Mouse (Mus musculus): ENCODE measurements around the gene Tspan9. TPM values are rescaled to one million over a fixed set of nuclear protein-coding genes. Genes with fewer than 3 reads are reported as not detected.

Gene Tspan9
- polyA plus RNA-seq, 1 experiment from 2014 or later, result 156 TPM

DNA sequence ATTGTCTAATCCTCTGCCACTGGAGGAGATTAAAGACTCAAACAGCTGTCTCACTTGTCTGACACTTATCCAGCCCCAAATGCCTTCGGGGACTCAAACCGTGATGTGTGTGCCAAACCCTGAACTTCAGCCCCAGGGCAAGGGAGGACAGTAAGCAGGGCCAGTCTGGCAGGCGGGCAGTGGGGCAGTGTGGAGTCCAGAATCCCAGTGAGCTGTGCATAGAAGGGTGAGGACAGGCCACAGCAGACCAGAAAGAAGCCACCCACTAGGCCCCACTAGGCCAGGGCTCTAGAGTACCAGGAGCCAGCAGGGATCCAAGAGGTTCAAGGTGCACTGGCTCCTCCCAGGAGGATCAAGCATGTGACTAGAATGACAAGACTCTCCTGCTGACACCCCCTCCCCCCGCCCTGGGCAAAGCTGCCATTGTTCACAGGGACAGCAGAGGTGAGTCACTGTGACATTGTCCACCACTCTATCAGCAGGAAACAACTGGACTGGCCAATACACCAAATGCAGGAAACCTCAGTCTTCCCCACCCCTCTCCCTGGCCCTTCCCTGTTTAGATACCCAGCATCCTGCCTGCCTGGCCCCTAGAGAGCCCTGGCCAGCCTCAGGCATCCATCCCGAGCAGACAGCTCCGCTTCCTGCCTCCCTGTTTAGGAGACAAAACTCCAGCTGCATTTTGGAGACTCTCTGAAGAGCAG, 40.9 kb downstream of the Tspan9 start:
- WGBS, result 43% methylated on average over 6 of the region's 6 CpGs
- Histone ChIP-seq H3K27ac (replicated peaks) (peak overlapping the region; percentile 88), H3K4me3 (replicated peaks) (no peak overlapping the region), H3K9me3 (replicated peaks) (no peaks in the 10 kb centered on the region), H3K36me3 (no peaks in the 10 kb centered on the region), H3K4me2 (replicated peaks) (no peak overlapping the region), H3K27me3 (no peaks in the 10 kb centered on the region), H3K4me1 (peaks cover 68% of the 10 kb centered on the region), H3K9ac (no peak overlapping the region)
- ATAC-seq (ENCODE audit: insufficient number of reproducible peaks, low FRiP score, low TSS enrichment, low read depth), result no peak

DNA sequence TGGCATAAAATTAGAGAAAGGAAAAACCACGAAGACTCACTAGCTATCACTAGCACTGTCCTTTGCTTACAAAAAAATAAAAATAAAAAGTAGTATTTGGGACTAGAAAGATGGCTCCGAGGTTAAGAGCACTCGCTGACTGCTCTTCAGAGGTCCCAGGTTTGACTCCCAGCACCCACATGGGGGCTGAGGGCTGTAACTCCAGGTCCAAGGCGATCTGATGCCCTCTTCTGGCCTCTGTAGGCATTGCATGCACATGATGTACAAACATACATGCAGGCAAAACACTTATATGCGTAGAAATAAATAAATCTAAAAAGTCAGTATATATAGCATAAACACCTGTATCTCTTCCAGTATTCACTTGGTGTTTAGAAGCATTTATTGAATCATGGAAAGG, 43.5 kb downstream of the Tspan9 start:
- Histone ChIP-seq H3K27me3 (no peaks in the 10 kb centered on the region), H3K4me3 (replicated peaks) (no peak overlapping the region), H3K4me1 (peaks cover 57% of the 10 kb centered on the region), H3K9me3 (replicated peaks) (no peaks in the 10 kb centered on the region), H3K27ac (replicated peaks) (peak overlapping the region; percentile 71), H3K4me2 (replicated peaks) (no peak overlapping the region; the same call in 1 of the 2 replicates), H3K36me3 (no peaks in the 10 kb centered on the region), H3K9ac (no peak overlapping the region)
- no peak for ATAC-seq (ENCODE audit: insufficient number of reproducible peaks, low FRiP score, low TSS enrichment, low read depth)
- 77% methylated on average over 5 of the region's 5 CpGs for WGBS

DNA sequence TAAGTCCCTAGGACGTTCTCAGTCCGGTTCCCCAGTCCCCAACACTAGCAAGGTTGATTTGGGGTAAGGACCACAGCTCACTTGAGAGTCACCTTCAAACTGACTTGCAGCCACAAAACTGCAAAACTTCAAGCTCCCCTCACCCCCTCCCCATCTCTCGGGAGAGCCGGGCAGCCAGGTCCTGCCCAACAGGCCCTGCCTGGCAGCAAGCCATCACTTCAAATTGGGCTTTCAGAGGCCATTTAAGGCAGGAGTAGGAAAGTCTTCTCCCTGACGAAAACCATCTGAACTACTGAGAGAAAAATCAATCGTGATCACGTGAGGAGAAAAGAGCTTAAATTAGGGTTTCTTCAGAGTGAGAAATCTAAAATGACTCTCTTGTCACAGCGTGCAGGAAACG, 44.2 kb downstream of the Tspan9 start:
- 27% methylated on average over 9 of the region's 9 CpGs for WGBS
- H3K4me2 ChIP-seq (replicated peaks), result no peak overlapping the region; the same call in 1 of the 2 replicates

DNA sequence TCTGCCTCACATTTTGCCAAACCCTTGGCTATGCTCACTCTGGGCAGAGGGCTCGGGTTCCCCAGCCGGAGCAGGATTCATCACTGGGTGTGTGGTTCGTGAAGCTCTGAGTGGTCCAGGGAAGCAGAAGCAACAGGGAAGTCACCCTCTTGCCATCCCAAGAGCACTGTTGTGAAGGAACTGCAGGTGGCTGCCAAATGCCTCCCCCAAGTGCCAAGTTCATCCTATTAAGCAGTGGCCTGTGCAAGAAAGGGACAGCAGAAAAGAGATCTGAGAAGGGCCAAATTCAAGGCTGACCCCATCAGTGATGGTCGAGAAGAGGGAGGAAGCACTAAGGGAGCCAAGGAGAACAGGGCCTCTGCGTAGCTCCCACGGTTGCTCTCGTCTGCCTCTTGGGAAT, 46.9 kb downstream of the Tspan9 start:
- Histone ChIP-seq H3K4me3 (replicated peaks) (no peak overlapping the region), H3K9ac (no peak overlapping the region), H3K4me1 (peaks cover 52% of the 10 kb centered on the region), H3K9me3 (replicated peaks) (no peaks in the 10 kb centered on the region), H3K27ac (replicated peaks) (no peak overlapping the region), H3K36me3 (no peaks in the 10 kb centered on the region), H3K27me3 (no peaks in the 10 kb centered on the region), H3K4me2 (replicated peaks) (no peak overlapping the region)
- ATAC-seq (ENCODE audit: insufficient number of reproducible peaks, low FRiP score, low TSS enrichment, low read depth), result no peak
- WGBS, result 85% methylated on average over 7 of the region's 7 CpGs

More for the DNA sequence above, 44.2 kb downstream of the Tspan9 start:
- Histone ChIP-seq H3K4me3 (replicated peaks) (no peak overlapping the region), H3K27me3 (no peaks in the 10 kb centered on the region), H3K9ac (no peak overlapping the region), H3K4me1 (peaks cover 54% of the 10 kb centered on the region), H3K27ac (replicated peaks) (peak overlapping the region; percentile 71), H3K9me3 (replicated peaks) (no peaks in the 10 kb centered on the region), H3K36me3 (no peaks in the 10 kb centered on the region)
- no peak for ATAC-seq (ENCODE audit: insufficient number of reproducible peaks, low FRiP score, low TSS enrichment, low read depth)

DNA sequence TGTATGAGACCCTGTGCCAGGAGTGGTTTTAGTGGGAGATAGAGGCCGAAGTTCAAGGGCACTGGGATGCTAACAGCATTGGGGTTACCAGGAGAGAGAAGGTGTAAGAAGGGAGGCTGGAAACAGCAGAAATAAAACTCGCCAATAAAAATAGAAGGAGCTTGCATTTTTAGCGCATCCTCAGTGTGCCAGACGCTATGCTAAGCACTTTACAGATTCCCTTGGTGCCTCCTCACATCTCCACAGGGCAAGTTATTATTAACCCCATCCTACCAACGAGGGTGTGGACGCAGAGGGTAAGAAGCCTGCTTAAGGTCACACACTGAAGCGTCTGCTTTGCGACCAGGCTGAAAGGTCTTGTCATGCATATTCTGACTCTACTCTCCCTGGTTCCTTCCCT, 47.5 kb downstream of the Tspan9 start:
- Histone ChIP-seq H3K9ac (no peak overlapping the region), H3K4me3 (replicated peaks) (no peak overlapping the region), H3K27ac (replicated peaks) (no peak overlapping the region), H3K27me3 (no peaks in the 10 kb centered on the region), H3K4me1 (peaks cover 58% of the 10 kb centered on the region), H3K36me3 (no peaks in the 10 kb centered on the region), H3K9me3 (replicated peaks) (no peaks in the 10 kb centered on the region), H3K4me2 (replicated peaks) (no peak overlapping the region)
- WGBS, result 70% methylated on average over 8 of the region's 8 CpGs
- ATAC-seq (ENCODE audit: insufficient number of reproducible peaks, low FRiP score, low TSS enrichment, low read depth), result no peak

DNA sequence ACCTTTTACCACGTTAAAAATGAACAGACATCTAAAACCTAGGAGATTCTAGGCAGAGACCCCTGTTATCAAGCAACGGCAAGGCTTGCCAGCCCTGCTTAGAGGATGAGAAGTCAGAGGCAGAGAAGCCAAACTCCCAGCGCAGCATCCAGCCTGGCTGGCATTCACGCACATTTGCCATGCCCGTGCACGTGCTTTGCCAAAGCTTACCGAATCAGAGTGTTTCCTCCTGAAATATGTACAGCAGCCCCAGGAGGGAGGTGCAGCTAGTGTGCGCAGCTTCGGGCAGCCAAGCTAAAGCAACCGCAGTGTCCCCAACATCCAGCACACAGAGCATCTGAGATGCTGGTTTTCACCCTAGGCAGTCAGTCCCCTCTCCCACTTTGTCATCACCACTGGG, 48.3 kb downstream of the Tspan9 start:
- Histone ChIP-seq H3K27ac (replicated peaks) (no peak overlapping the region), H3K36me3 (no peaks in the 10 kb centered on the region), H3K4me3 (replicated peaks) (no peak overlapping the region), H3K9ac (no peak overlapping the region), H3K27me3 (no peaks in the 10 kb centered on the region), H3K4me1 (peaks cover 65% of the 10 kb centered on the region), H3K9me3 (replicated peaks) (no peaks in the 10 kb centered on the region), H3K4me2 (replicated peaks) (no peak overlapping the region)
- WGBS, result 81% methylated on average over 10 of the region's 10 CpGs
- no peak for ATAC-seq (ENCODE audit: insufficient number of reproducible peaks, low FRiP score, low TSS enrichment, low read depth)

DNA sequence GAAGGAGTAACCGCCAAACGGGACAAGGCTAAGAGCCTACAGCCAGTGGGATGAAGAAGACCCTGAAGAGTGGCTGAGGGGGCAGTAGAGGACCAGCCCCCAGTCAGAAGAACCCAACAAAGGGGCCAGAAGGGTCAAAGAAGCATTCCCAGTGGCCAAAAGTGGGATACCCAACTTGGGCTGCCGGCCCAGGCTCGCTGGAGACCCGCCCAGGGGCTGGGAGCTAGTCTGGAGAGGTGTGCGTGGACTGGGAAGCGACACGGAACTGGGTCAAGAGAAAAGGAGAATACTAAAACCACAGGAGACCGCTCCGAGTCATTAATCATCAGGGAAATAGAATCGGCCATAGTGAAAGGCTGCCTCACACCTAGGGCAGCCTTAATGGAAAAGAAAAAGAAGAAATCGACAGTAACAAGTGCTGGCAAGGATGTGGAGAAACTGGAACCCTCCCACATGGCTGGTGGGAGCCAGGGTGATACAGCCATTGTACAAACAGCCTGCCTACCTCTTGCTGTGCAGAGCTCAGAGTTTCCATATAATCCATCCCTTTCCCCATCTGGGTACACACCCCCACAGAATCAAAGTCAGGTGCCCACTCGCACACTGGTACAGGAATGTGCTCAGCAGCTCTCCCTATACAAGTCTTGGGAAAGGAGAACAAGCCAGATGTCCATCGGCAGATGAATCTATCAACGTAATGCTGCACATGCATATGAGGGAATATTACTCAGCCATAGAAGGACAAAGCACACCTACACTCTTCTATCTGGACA, 49.4 kb downstream of the Tspan9 start:
- Histone ChIP-seq H3K27ac (replicated peaks) (no peak overlapping the region; the same call in 1 of the 2 replicates), H3K4me1 (peaks cover 65% of the 10 kb centered on the region), H3K9me3 (replicated peaks) (no peaks in the 10 kb centered on the region), H3K4me3 (replicated peaks) (no peak overlapping the region), H3K36me3 (no peaks in the 10 kb centered on the region), H3K9ac (no peak overlapping the region), H3K27me3 (no peaks in the 10 kb centered on the region), H3K4me2 (replicated peaks) (no peak overlapping the region)
- WGBS, result 83% methylated on average over 15 of the region's 15 CpGs
- no peak for ATAC-seq (ENCODE audit: insufficient number of reproducible peaks, low FRiP score, low TSS enrichment, low read depth)

DNA sequence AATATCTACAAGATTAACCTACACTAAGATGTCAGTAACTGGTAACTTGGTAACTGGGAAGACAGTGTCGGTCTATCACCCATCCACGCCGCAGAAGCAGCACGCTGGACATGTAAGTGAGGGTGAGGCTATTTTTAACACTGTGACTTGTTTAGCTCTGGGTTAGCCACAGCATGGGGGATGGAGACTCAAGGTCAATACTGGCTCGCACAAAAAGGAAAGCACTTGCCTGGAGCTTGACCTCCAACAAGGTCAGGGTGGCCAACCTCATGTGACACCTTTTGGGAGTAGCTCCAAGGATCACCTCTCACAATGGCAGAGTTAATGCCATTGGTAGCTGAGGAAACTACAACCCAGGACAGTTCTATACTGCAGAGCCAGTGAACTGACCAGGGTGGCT, 50.8 kb downstream of the Tspan9 start:
- Histone ChIP-seq H3K4me1 (peaks cover 69% of the 10 kb centered on the region), H3K27me3 (no peaks in the 10 kb centered on the region), H3K9ac (no peak overlapping the region), H3K27ac (replicated peaks) (no peak overlapping the region), H3K4me2 (replicated peaks) (no peak overlapping the region), H3K4me3 (replicated peaks) (no peak overlapping the region), H3K9me3 (replicated peaks) (no peaks in the 10 kb centered on the region), H3K36me3 (no peaks in the 10 kb centered on the region)
- WGBS, result 79% methylated on average over 5 of the region's 5 CpGs
- no peak for ATAC-seq (ENCODE audit: insufficient number of reproducible peaks, low FRiP score, low TSS enrichment, low read depth)

DNA sequence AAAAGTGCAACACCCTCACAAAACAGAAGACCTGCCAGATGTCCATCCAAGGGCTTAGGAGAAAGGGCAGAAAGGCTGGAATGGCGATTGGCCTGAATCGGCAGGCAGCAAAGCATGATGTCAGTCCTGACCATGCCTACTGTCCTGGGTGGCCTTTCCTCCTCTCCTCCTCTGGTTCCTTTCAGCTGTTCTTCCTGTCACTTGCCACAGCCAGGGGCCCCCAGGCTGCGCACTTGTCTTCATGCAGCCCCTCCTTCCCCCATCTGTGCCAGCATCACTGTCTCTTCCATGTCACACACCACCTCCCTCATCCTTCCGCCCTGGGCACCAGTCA, 51.6 kb downstream of the Tspan9 start:
- H3K4me1 ChIP-seq, result peaks cover 74% of the 10 kb centered on the region
- WGBS, result 87% methylated on average over 4 of the region's 4 CpGs
- ATAC-seq (ENCODE audit: insufficient number of reproducible peaks, low FRiP score, low TSS enrichment, low read depth), result no peak

DNA sequence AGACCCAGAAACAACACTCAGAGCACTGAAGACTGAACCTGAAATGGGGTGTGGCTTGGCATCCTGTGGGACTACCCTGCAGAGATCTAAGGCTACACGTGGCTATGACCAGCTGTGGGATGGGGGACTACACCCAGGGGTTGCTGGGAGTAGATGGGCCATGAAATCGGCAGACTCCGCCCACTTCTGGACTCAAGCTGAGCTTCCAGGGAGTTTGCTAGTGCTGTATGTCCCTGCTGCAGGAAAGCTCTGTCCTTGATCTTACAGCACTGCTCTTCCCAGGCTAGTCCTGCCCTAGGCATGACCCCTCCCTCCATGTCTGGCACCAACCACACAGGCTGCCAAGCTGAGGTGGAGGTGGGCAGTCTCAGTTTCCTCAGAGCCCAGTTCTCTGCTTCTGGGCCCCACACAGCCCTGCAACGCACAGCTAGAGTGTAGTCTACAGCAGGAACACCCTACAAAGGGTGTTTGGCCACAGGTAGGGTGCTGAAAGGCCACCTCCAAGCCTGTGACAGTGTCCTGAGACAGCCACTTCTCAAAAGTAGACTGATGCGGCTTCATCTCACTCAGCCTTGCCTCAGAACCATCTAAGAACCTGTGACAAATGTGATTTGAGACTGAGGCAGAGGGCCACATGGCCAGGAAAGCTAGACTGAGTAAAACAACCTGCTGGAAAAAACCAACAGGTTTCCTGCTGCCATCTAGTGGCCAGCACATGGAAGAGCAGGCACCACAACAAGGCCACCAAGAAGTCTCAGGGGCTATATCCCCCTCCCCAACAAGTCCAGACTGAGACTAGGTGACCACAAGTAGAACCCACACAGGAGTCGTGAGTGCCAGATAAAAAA, 52.2 kb downstream of the Tspan9 start:
- Histone ChIP-seq H3K4me3 (replicated peaks) (no peak overlapping the region), H3K9me3 (replicated peaks) (no peaks in the 10 kb centered on the region), H3K27me3 (no peaks in the 10 kb centered on the region), H3K4me1 (peaks cover 79% of the 10 kb centered on the region), H3K4me2 (replicated peaks) (no peak overlapping the region), H3K36me3 (no peaks in the 10 kb centered on the region), H3K9ac (0 out of 2 replicates have a peak overlapping the region, but pooled peaks have one; percentile 15), H3K27ac (replicated peaks) (peak overlapping the region; percentile 85)
- 0 out of 2 replicates have a peak, but pooled peaks have one; percentile 20 for ATAC-seq (ENCODE audit: insufficient number of reproducible peaks, low FRiP score, low TSS enrichment, low read depth)
- 26% methylated on average over 6 of the region's 6 CpGs for WGBS

More for the DNA sequence above, 51.6 kb downstream of the Tspan9 start:
- Histone ChIP-seq H3K9me3 (replicated peaks) (no peaks in the 10 kb centered on the region), H3K27ac (replicated peaks) (no peak overlapping the region), H3K9ac (no peak overlapping the region), H3K36me3 (no peaks in the 10 kb centered on the region), H3K27me3 (no peaks in the 10 kb centered on the region), H3K4me2 (replicated peaks) (no peak overlapping the region), H3K4me3 (replicated peaks) (no peak overlapping the region)

All from embryonic facial prominence, embryonic 15.5 days (tissue).